Mouse (Mus musculus): ENCODE data around the gene Pgpep1l. TPM values are rescaled to one million over a fixed set of nuclear protein-coding genes. Genes with fewer than 3 reads are reported as not detected.

Gene Pgpep1l
- polyA plus RNA-seq (2017; shearing (Covaris generic)) = 2.9 TPM

DNA sequence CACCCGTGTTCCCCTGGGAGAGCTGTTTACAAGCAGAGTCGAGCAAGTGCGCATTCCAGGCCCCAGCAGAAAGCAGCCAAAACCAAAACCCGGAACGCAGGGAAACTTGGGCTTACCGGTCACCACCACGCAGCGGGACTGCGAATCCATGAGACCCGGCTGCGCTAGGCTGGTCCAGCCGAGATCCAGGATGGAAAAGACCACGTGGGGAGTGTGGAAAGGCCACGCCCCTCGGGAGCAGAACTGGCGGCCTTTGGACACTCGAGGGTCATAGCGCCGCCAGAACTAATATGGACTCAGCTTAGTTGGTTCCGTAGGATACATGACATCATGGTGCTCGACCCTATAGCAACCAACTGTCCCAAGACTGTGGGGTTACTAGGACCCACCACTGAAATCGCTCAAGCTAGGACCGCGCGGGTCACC, at the start of gene Pgpep1l:
Gene Pgpep1l (minus strand): TSS at position 206 of the 426 bp plus-strand sequence.

DNA sequence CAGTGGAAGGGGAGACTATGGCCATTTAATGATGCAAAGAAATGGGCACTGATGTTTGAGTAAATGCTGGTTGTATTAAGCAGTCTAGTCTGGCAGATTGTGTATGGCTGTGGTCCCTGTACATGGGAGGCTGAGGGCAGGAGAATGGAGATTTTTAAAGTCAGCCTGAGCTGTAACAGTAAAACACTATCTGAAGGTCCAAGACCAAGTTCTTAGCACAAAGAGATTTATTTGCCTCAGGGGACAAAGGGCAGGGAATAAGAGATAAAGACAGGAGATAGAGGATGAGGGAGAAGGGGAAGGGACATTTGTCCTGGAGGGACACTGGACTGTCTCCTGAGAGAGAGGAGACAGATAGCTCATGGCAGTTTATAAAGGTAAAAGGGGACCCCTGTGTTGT, 9.5 kb upstream of the Pgpep1l start, which contains the start of gene Fam169b:
Gene Fam169b (plus strand): TSS at position 325 of the 400 bp plus-strand sequence.

Other genes starting within 250 kb of the Pgpep1l start
- gene Fam169b, start 9.6 kb upstream of the Pgpep1l start, polyA plus RNA-seq (2017; shearing (Covaris generic)) = 230 TPM

All from inflammation-experienced regulatory T-cells, adult 16 weeks (primary cell).